Mouse (Mus musculus) midbrain, postnatal 0 days (tissue): Measurements from ENCODE around the gene Olfr1352. TPM values are rescaled to one million over a fixed set of nuclear protein-coding genes. Genes with fewer than 3 reads are reported as not detected.
"Not testable (repeated sequence)": the region's sequence is repeated elsewhere in the genome, so short reads cannot be mapped to it uniquely, and the experiment has no call there.

ENCODE experiments used
- ATAC-seq: fragments of 200-750 bp; cut with Nextera tagmentation; 2 replicates; pipeline ENCODE4 v1.8.0; 2017; ENCODE audit warnings: moderate number of reproducible peaks, mild to moderate bottlenecking, moderate TSS enrichment, moderate library complexity; ENCODE audit not compliant: low FRiP score
- DNase-seq: peaks from one replicate; pipeline ENCODE4 v3.0.0-alpha.2; 2015; ENCODE audit warnings: low spot score
- H3K27ac ChIP-seq: fragments of 300-500 bp; sonication (generic); 2 replicates; pipeline ENCODE4 v1.5.1; 2014; ENCODE audit warnings: low read depth, mild to moderate bottlenecking, low read length, mixed read lengths
- H3K27me3 ChIP-seq: fragments of 300-500 bp; sonication (generic); 2 replicates; pipeline ENCODE4 v1.6.1; 2014; ENCODE audit warnings: low read length, control low read depth, mixed read lengths; ENCODE audit not compliant: insufficient read depth
- H3K36me3 ChIP-seq: fragments of 300-500 bp; sonication (generic); 2 replicates; pipeline ENCODE4 v1.6.1; 2014; ENCODE audit warnings: low read length, control low read depth, mixed read lengths; ENCODE audit not compliant: insufficient read depth
- H3K4me1 ChIP-seq: fragments of 300-500 bp; sonication (generic); 2 replicates; pipeline ENCODE4 v1.6.1; 2014; ENCODE audit warnings: mild to moderate bottlenecking, control low read depth, antibody characterized with exemption, low read length, mixed read lengths; ENCODE audit not compliant: insufficient read depth
- H3K4me2 ChIP-seq: fragments of 300-500 bp; sonication (generic); 2 replicates; pipeline ENCODE4 v1.6.1; 2014; ENCODE audit warnings: low read depth, mild to moderate bottlenecking, low read length, mixed read lengths; ENCODE audit not compliant: poor library complexity, severe bottlenecking
- H3K4me3 ChIP-seq: fragments of 300-500 bp; sonication (generic); 2 replicates; pipeline ENCODE4 v1.5.1; 2014; ENCODE audit warnings: low read depth, mild to moderate bottlenecking, low read length, moderate library complexity
- H3K9ac ChIP-seq: fragments of 300-500 bp; sonication (generic); replicated peaks from 2 replicates; pipeline ENCODE4 v1.6.1; 2014; ENCODE audit warnings: mild to moderate bottlenecking, low read length, moderate library complexity, mixed read lengths; ENCODE audit not compliant: poor library complexity, severe bottlenecking
- H3K9me3 ChIP-seq: fragments of 300-500 bp; sonication (generic); 2 replicates; pipeline ENCODE4 v1.6.1; 2016; ENCODE audit warnings: low read length, control low read depth
- CTCF ChIP-seq: IDR thresholded peaks from 2 replicates; pipeline ENCODE4 v1.5.1; 2016; ENCODE audit warnings: antibody characterized with exemption, mild to moderate bottlenecking
- WGBS: fragments of 180-500 bp; shearing (Covaris S2); extraction: QIAGEN DNeasy Blood & Tissue Kit; methylation state at CpG from one replicate; pipeline ENCODE4 v1.1.7; 2014; 5-methylcytosine and 5-hydroxymethylcytosine counted together
- polyA plus RNA-seq: library from polyadenylated mRNA; unstranded; fragments of >200 nt; fragmentation: Nextera tagmentation; extraction: Ambion mirVana; gene quantifications from 2 replicates; pipeline ENCODE4 v1.2.1, GENCODE M21; 2015
- total RNA-seq: library from RNA; depleted of rRNA; stranded (reverse); fragments of >200 nt; gene quantifications from 2 replicates; pipeline ENCODE4 v1.2.3, GENCODE M21; 2014; rRNA removed

The Olfr1352 gene
- not detected in 2 replicates for total RNA-seq
- polyA plus RNA-seq = 0.10 TPM in 1 of 2 replicates, not detected in the other

GRCm38 (mm10) chr10:78980750-78981149 is at the start of gene Olfr1352:
TSS of gene Olfr1352 (plus strand) at chr10:78981050.
- ATAC-seq (no peak), DNase-seq (no peak)
- no peak for TF ChIP-seq CTCF
- H3K4me3 ChIP-seq = no peak within 1 kb of the TSS
- no peak within 1 kb of the TSS for H3K27ac ChIP-seq
- H3K9me3 ChIP-seq = no peaks in the 10 kb centered on the region
- H3K27me3 ChIP-seq = no peaks in the 10 kb centered on the region
- H3K4me2 ChIP-seq = no peak within 1 kb of the TSS
- H3K9ac ChIP-seq = no peak within 1 kb of the TSS
- no peaks in the 10 kb centered on the region for H3K4me1 ChIP-seq
- H3K36me3 ChIP-seq = no peaks in the 10 kb centered on the region

- DNase-seq, H3K4me1 ChIP-seq, H3K36me3 ChIP-seq, H3K9me3 ChIP-seq, H3K9ac ChIP-seq, ATAC-seq, H3K27me3 ChIP-seq, H3K27ac ChIP-seq, H3K4me2 ChIP-seq, H3K4me3 ChIP-seq: not testable (repeated sequence)
- 91% methylated on average over 1 of the region's 1 CpGs for WGBS
Measured at GRCm38 (mm10) chr10:78950336-78950735, 30.5 kb upstream of the Olfr1352 start, which contains the start of gene Olfr8. TSS of gene Olfr8 (plus strand) at chr10:78950636.

DNA sequence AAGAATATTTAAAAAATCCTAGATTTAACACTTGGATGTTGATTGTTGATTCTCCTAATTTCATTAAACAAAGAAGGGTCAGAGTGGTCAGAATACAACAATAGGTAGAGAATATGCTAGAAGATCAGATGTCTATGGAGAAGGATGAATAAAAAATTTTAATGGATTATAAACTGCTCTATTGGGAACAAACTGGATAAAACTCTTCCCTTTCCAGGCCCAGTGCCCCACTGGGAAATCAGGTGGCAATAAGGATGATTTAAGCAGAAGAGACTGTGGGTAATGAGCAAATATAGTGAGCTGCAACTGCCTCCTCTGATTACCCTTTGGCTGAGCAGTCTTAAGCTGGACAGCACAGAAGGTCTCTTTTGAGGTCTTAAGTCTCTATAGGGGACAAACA is 17.8 kb upstream of the Olfr1352 start, which contains the start of gene Olfr1353:
Olfr1353 (plus strand) TSS at position 301 of the 400 bp plus-strand sequence.
- not testable (repeated sequence) for H3K9me3 ChIP-seq, H3K4me3 ChIP-seq, H3K9ac ChIP-seq, DNase-seq, H3K4me2 ChIP-seq, H3K4me1 ChIP-seq, ATAC-seq, H3K27ac ChIP-seq, H3K36me3 ChIP-seq, H3K27me3 ChIP-seq

DNA sequence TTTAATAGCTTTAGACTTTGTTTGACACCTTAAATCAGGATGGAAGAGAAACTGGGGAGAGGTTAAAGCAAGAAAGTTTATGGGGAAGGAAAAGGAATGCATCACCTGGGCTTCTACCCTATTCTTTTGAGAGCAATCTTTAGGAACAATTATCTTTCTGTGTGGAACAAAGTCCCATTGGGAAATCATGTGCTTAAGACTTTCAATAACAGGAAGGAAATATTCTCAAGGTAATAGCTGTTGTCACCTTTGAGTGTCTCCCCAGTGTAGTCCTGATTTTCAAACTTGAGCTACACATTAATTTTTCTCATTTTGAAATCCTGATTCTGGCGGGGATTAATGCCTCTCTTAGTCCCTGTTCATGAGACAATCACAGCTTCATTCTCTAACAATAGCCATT is 31.3 kb downstream of the Olfr1352 start, which contains the start of gene Olfr1351:
Olfr1351 (plus strand) TSS at position 301 of the 400 bp plus-strand sequence.
- ATAC-seq = no peak
- TF ChIP-seq CTCF = no peak
- Histone ChIP-seq H3K9me3 (no peaks in the 10 kb centered on the region), H3K9ac (no peak within 1 kb of the TSS), H3K27me3 (no peaks in the 10 kb centered on the region), H3K36me3 (no peaks in the 10 kb centered on the region), H3K4me1 (no peaks in the 10 kb centered on the region), H3K4me2 (no peak within 1 kb of the TSS), H3K4me3 (no peak within 1 kb of the TSS), H3K27ac (no peak within 1 kb of the TSS)
- 70% methylated on average over 1 of the region's 1 CpGs for WGBS
- DNase-seq = no peak

DNA sequence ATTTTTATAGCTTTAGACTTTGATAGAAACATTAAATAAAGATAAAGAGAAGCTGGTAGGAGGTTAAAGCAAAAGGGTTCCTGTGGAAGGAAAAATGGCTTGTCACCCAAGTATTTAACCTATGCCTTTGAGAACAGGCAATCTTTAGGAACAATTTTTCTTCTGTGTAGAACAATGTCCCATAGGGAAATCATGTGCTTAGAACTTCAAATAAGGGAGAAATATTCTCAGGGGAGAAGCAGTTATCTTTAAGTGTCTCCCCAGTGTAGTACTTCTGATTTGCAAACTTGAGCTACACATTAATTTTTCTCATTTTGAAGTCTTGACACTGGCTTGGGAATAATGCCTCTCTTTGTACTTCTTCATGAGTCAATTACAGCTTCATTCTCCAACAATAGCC is 47.6 kb downstream of the Olfr1352 start, which contains the start of gene Olfr57:
Olfr57 (plus strand) TSS at position 301 of the 400 bp plus-strand sequence.
- H3K27ac ChIP-seq = no peak within 1 kb of the TSS
- TF ChIP-seq CTCF = no peak
- no peak within 1 kb of the TSS for H3K9ac ChIP-seq
- DNase-seq = no peak
- no peak for ATAC-seq
- no peaks in the 10 kb centered on the region for H3K9me3 ChIP-seq
- no peaks in the 10 kb centered on the region for H3K36me3 ChIP-seq
- H3K27me3 ChIP-seq = no peaks in the 10 kb centered on the region
- H3K4me1 ChIP-seq = no peaks in the 10 kb centered on the region
- no peak within 1 kb of the TSS for H3K4me2 ChIP-seq
- no peak within 1 kb of the TSS for H3K4me3 ChIP-seq

Other genes with a start within 250 kb of the Olfr1352 start
- 0.22 TPM in 1 of 2 replicates, not detected in the other for gene Ccdc105, start 228.0 kb upstream of the Olfr1352 start, total RNA-seq
- gene Ccdc105, start 228.0 kb upstream of the Olfr1352 start, polyA plus RNA-seq = 0.23 and 0.26 TPM in 2 replicates
- 45.9 and 66.1 TPM in 2 replicates for gene Slc1a6, start 200.6 kb upstream of the Olfr1352 start, total RNA-seq
- 30.7 and 33.4 TPM in 2 replicates for gene Slc1a6, start 200.6 kb upstream of the Olfr1352 start, polyA plus RNA-seq
- gene Olfr1356, start 128.9 kb upstream of the Olfr1352 start, total RNA-seq = not detected in 2 replicates
- gene Olfr1356, start 128.9 kb upstream of the Olfr1352 start, polyA plus RNA-seq = 0.05 TPM in 1 of 2 replicates, not detected in the other
- gene Olfr1355, start 105.5 kb upstream of the Olfr1352 start, total RNA-seq = not detected in 2 replicates
- gene Olfr1355, start 105.5 kb upstream of the Olfr1352 start, polyA plus RNA-seq = not detected in 2 replicates
- not detected in 2 replicates for gene Olfr1354, start 67.9 kb upstream of the Olfr1352 start, total RNA-seq
- gene Olfr1354, start 67.9 kb upstream of the Olfr1352 start, polyA plus RNA-seq = not detected in 2 replicates
- gene Olfr8, start 30.4 kb upstream of the Olfr1352 start, total RNA-seq = not detected in 2 replicates
- not detected in 2 replicates for gene Olfr8, start 30.4 kb upstream of the Olfr1352 start, polyA plus RNA-seq
- not detected in 2 replicates for gene Olfr1353, start 17.7 kb upstream of the Olfr1352 start, total RNA-seq
- not detected in 2 replicates for gene Olfr1353, start 17.7 kb upstream of the Olfr1352 start, polyA plus RNA-seq
- not detected in 2 replicates for gene Olfr1351, start 31.4 kb downstream of the Olfr1352 start, total RNA-seq
- gene Olfr1351, start 31.4 kb downstream of the Olfr1352 start, polyA plus RNA-seq = not detected in 2 replicates
- not detected in 2 replicates for gene Olfr57, start 47.7 kb downstream of the Olfr1352 start, total RNA-seq
- 0.33 and 0.72 TPM in 2 replicates for gene Olfr57, start 47.7 kb downstream of the Olfr1352 start, polyA plus RNA-seq
- 22.9 and 35.1 TPM in 2 replicates for gene 2610008E11Rik, start 116.5 kb downstream of the Olfr1352 start, total RNA-seq
- 24.4 and 26.1 TPM in 2 replicates for gene 2610008E11Rik, start 116.5 kb downstream of the Olfr1352 start, polyA plus RNA-seq
- not detected in 2 replicates for gene Vmn2r80, start 167.7 kb downstream of the Olfr1352 start, total RNA-seq
- gene Vmn2r80, start 167.7 kb downstream of the Olfr1352 start, polyA plus RNA-seq = not detected in 2 replicates